In genomic region chr9:61435191-61435989, GRCm38 (mm10) we compare ENCODE assay signal across 9 mouse cellular contexts.
DNase-seq lines count a peak whose midpoint lies in the region; ATAC-seq and TF ChIP-seq lines count a peak whose summit lies in the region.
"Had no signal": no experiment of that assay in that cellular context is flagged by ENCODE, and none has a peak within 500 bp of the region (broad histone marks: within the 10 kb centered on the region; RNA-seq: fewer than 3 reads in every experiment).

No protein-coding gene starts in this region.

- TF ChIP-seq EP300 in stomach, postnatal 0 days (optimal IDR thresholded peaks at IDR 0.05), result no peak

- no peaks in the 10 kb centered on the region for H3K36me3 ChIP-seq in stomach, postnatal 0 days (ENCODE audit: control insufficient read depth, insufficient read depth, low read length)
- H3K36me3 ChIP-seq: heart, embryonic 13.5 days had no signal

- no peaks in the 10 kb centered on the region for H3K27me3 ChIP-seq in stomach, postnatal 0 days (ENCODE audit: control insufficient read depth, insufficient read depth, low read length)

- peak; percentile 36 for DNase-seq in adrenal gland, adult 8-10 months
- no peak for DNase-seq in adrenal gland, postnatal 25 days
- DNase-seq in urinary bladder, postnatal 14 days (ENCODE audit: low spot score), result peak; percentile 54
- DNase-seq in urinary bladder, adult 2 months (ENCODE audit: low spot score), result no peak
- peak; percentile 66 to 72 for DNase-seq in heart, adult 9 months (ENCODE audit: low spot score in 2 of 2)
- DNase-seq in lung, adult 18-20 months, result peak; percentile 67 to 73
- peak; percentile 48 for DNase-seq in stomach, postnatal 0 days (ENCODE audit: low spot score)
- DNase-seq in testis, postnatal 14 days (ENCODE audit: low spot score), result no peak

- peak; percentile 69; the same call in 1 of the 2 replicates for ATAC-seq in stomach, postnatal 0 days (ENCODE audit: low FRiP score, low TSS enrichment)

- no peak for TF ChIP-seq CTCF in stomach, postnatal 0 days (IDR thresholded peaks at IDR 0.05; ENCODE audit: low read depth)

- H3K27ac ChIP-seq in stomach, postnatal 0 days (replicated peaks), result no peak overlapping the region; the same call in 1 of the 2 replicates
- H3K27ac ChIP-seq: heart, embryonic 13.5 days had no signal

- H3K9me3 ChIP-seq in stomach, postnatal 0 days (ENCODE audit: control insufficient read depth, low read length), result no peaks in the 10 kb centered on the region

- no peak overlapping the region for H3K4me2 ChIP-seq in stomach, postnatal 0 days (replicated peaks; ENCODE audit: low read depth)
- H3K4me2 ChIP-seq: heart, embryonic 13.5 days had no signal

- no peak overlapping the region for H3K4me3 ChIP-seq in stomach, postnatal 0 days (ENCODE audit: low read depth, low read length)
- H3K4me3 ChIP-seq: heart, embryonic 13.5 days had no signal

- H3K9ac ChIP-seq in stomach, postnatal 0 days (ENCODE audit: low read length), result no peak overlapping the region
- H3K9ac ChIP-seq: heart, embryonic 13.5 days had no signal

- WGBS in stomach, postnatal 0 days, result 37% methylated on average over 8 of the region's 8 CpGs

- H3K4me1 ChIP-seq in stomach, postnatal 0 days (replicated peaks; ENCODE audit: control insufficient read depth, insufficient read depth), result no peaks in the 10 kb centered on the region

Comparison
In these comparisons a context has a peak if more than half of its experiments do, and no peak if none do; other contexts are left out.
1. DNase-seq: peak in adrenal gland, adult 8-10 months (single experiment), urinary bladder, postnatal 14 days (single experiment), heart, adult 9 months (2 of 2), lung, adult 18-20 months (2 of 2) and stomach, postnatal 0 days (single experiment); none in adrenal gland, postnatal 25 days (single experiment), urinary bladder, adult 2 months (single experiment) and testis, postnatal 14 days (single experiment).